Mouse (Mus musculus): ENCODE measurements around the gene Nol3. TPM values are rescaled to one million over a fixed set of nuclear protein-coding genes. Genes with fewer than 3 reads are reported as not detected.
"Not testable (repeated sequence)": the region's sequence is repeated elsewhere in the genome, so short reads cannot be mapped to it uniquely, and the experiment has no call there.

The Nol3 gene
- 0.69 and 0.89 TPM in 2 replicates for total RNA-seq (2012; rRNA removed)
- polyA plus RNA-seq (2012; ENCODE audit: insufficient read depth in 1 of 2, insufficient read length in 2 of 2, low read depth in 1 of 2, low replicate concordance in 2 of 2, missing spikeins in 1 of 2) = under 1 TPM in 1 of 2 experiments, not detected in 1; 0.63 TPM

- TF ChIP-seq ZC3H11A (IDR thresholded peaks at IDR 0.05; ENCODE audit: low read depth, low read length) (no peak), NELFE (IDR thresholded peaks at IDR 0.05; ENCODE audit: low read depth, low read length) (no peak), TAL1 (IDR thresholded peaks at IDR 0.05; ENCODE audit: low read length) (no peak), CHD2 (IDR thresholded peaks at IDR 0.05; ENCODE audit: low read length) (no peak), ETS1 (IDR thresholded peaks at IDR 0.05; ENCODE audit: low read depth, low read length) (no peak), CHD1 (IDR thresholded peaks at IDR 0.05; ENCODE audit: low read depth, low read length) (no peak), JUND (IDR thresholded peaks at IDR 0.05; ENCODE audit: low read depth, low read length) (no peak)
- H3K4me1 ChIP-seq (ENCODE audit: control insufficient read depth in 1 of 2, insufficient read depth in 2 of 2, low read length in 2 of 2) = peaks cover 8 to 16% of the 10 kb centered on the region in 2 experiments
- H3K36me3 ChIP-seq (ENCODE audit: control insufficient read depth in 1 of 2, insufficient read depth in 2 of 2, low read length in 2 of 2) = peaks cover 0 to 7% of the 10 kb centered on the region in 2 experiments; a peak in 2 of 4 replicates
- H3K9me3 ChIP-seq (replicated peaks; ENCODE audit: insufficient read depth, low read length) = no peaks in the 10 kb centered on the region
- no peak within 1 kb of the TSS for H3K27ac ChIP-seq (ENCODE audit: control insufficient read depth, low read depth, low read length)
- no peaks in the 10 kb centered on the region for H3K27me3 ChIP-seq (ENCODE audit: control insufficient read depth in 1 of 2, insufficient read depth in 2 of 2, low read length in 2 of 2)
- H3K4me3 ChIP-seq (ENCODE audit: control insufficient read depth in 1 of 2, insufficient read depth in 1 of 2, low read depth in 2 of 2, low read length in 2 of 2) = no peak within 1 kb of the TSS
- DNase-seq (ENCODE audit: low read depth, low spot score) = no peak
- no peaks in the 10 kb centered on the region for H3K79me2 ChIP-seq (ENCODE audit: control insufficient read depth, insufficient read depth, low read length, poor library complexity)
- H3K9ac ChIP-seq (ENCODE audit: control insufficient read depth, low read depth, low read length, poor library complexity, severe bottlenecking) = no peak within 1 kb of the TSS
These were observed at the start of gene Nol3 for GRCm38 (mm10) chr8:105275840-105276239. Gene Nol3 (plus strand): TSS chr8:105276140.

- Histone ChIP-seq H3K4me1 (ENCODE audit: control insufficient read depth in 1 of 2, insufficient read depth in 2 of 2, low read length in 2 of 2) (peaks cover 2 to 8% of the 10 kb centered on the region in 2 experiments; a peak in 3 of 4 replicates), H3K27me3 (ENCODE audit: control insufficient read depth in 1 of 2, insufficient read depth in 2 of 2, low read length in 2 of 2) (no peaks in the 10 kb centered on the region), H3K4me3 (ENCODE audit: control insufficient read depth in 1 of 2, insufficient read depth in 1 of 2, low read depth in 2 of 2, low read length in 2 of 2) (no peak overlapping the region), H3K27ac (ENCODE audit: control insufficient read depth, low read depth, low read length) (peak overlapping the region; percentile 1; the same call in 1 of the 2 replicates), H3K79me2 (ENCODE audit: control insufficient read depth, insufficient read depth, low read length, poor library complexity) (peaks cover 8% of the 10 kb centered on the region), H3K36me3 (ENCODE audit: control insufficient read depth in 1 of 2, insufficient read depth in 2 of 2, low read length in 2 of 2) (peaks cover 5 to 24% of the 10 kb centered on the region in 2 experiments), H3K9me3 (replicated peaks; ENCODE audit: insufficient read depth, low read length) (no peaks in the 10 kb centered on the region), H3K9ac (ENCODE audit: control insufficient read depth, low read depth, low read length, poor library complexity, severe bottlenecking) (no peak overlapping the region)
- TF ChIP-seq MAX (IDR thresholded peaks at IDR 0.05; ENCODE audit: low read length) (0 out of 2 replicates have a peak, but pooled peaks have one; percentile 17), EP300 (IDR thresholded peaks at IDR 0.05; ENCODE audit: low read depth in 1 of 2, low read length in 2 of 2) (peak in 1 of 2 experiments; percentile 60; a peak in 2 of 4 replicates), POLR2A (IDR thresholded peaks at IDR 0.05; ENCODE audit: control insufficient read depth in 1 of 2, insufficient read depth in 1 of 2, low read depth in 1 of 2, low read length in 2 of 2, poor library complexity in 1 of 2) (no peak), JUND (IDR thresholded peaks at IDR 0.05; ENCODE audit: low read depth, low read length) (no peak), ELF1 (IDR thresholded peaks at IDR 0.05; ENCODE audit: low read depth, low read length) (peak; percentile 37; the same call in 1 of the 2 replicates)
- peak; percentile 56 for DNase-seq (ENCODE audit: low read depth, low spot score)
These were observed 44.2 kb upstream of the Nol3 start for GRCm38 (mm10) chr8:105231503-105232320.

GRCm38 (mm10) chr8:105232321-105232693 lies 43.6 kb upstream of the Nol3 start:
- not testable (repeated sequence) for H3K9ac ChIP-seq (ENCODE audit: control insufficient read depth, low read depth, low read length, poor library complexity, severe bottlenecking); H3K79me2 ChIP-seq (ENCODE audit: control insufficient read depth, insufficient read depth, low read length, poor library complexity); H3K4me3 ChIP-seq (ENCODE audit: control insufficient read depth in 1 of 2, insufficient read depth in 1 of 2, low read depth in 2 of 2, low read length in 2 of 2); DNase-seq (ENCODE audit: low read depth, low spot score); H3K27me3 ChIP-seq (ENCODE audit: control insufficient read depth in 1 of 2, insufficient read depth in 2 of 2, low read length in 2 of 2); H3K9me3 ChIP-seq (replicated peaks; ENCODE audit: insufficient read depth, low read length); H3K4me1 ChIP-seq (ENCODE audit: control insufficient read depth in 1 of 2, insufficient read depth in 2 of 2, low read length in 2 of 2); H3K27ac ChIP-seq (ENCODE audit: control insufficient read depth, low read depth, low read length)
- H3K36me3 ChIP-seq (ENCODE audit: control insufficient read depth in 1 of 2, insufficient read depth in 2 of 2, low read length in 2 of 2) = peaks cover 5 to 22% of the 10 kb centered on the region in 2 experiments
